Mouse (Mus musculus): ENCODE measurements around the gene Mettl24. TPM values are rescaled to one million over a fixed set of nuclear protein-coding genes. Genes with fewer than 3 reads are reported as not detected.

Mettl24 gene
- total and polyA plus RNA-seq, 2 experiments from 2014 or later = 2.9 to 4.7 TPM

DNA sequence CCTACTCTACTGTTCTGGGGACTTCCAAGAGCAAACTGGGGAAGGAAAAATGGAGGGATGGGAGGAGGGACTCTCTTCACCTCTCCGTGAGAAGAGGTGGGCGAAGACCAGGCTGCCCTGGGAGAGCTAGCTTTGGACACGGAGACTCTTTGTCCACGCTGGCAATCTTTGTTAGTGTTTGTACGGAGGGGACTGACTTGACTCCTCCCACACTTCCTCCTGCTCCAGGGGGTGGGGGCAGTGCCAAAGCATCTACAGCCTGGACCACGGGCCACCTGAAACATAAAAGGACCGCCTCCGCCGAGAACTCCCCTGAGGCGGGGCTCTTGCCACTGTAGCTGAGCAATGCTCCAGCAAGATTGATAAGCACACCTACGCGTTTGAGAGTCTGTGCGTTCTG, 8.9 kb upstream of the Mettl24 start:
- no peaks in the 10 kb centered on the region for H3K9me3 ChIP-seq (replicated peaks; ENCODE audit: control insufficient read depth, low read length)
- no peak overlapping the region for H3K4me3 ChIP-seq (ENCODE audit: low read depth, low read length)
- TF ChIP-seq CTCF (IDR thresholded peaks at IDR 0.05; ENCODE audit: low read depth) = no peak
- WGBS = 26% methylated on average over 13 of the region's 13 CpGs
- H3K27ac ChIP-seq (ENCODE audit: low read depth) = no peak overlapping the region
- no peak for ATAC-seq (ENCODE audit: insufficient read depth, low read depth)
- no peak overlapping the region; the same call in 1 of the 2 replicates for H3K9ac ChIP-seq (replicated peaks; ENCODE audit: low read depth, low read length)
- H3K4me1 ChIP-seq (ENCODE audit: control insufficient read depth, insufficient read depth) = peaks cover 5% of the 10 kb centered on the region; the same call in 1 of the 2 replicates
- no peak for DNase-seq (ENCODE audit: low spot score)
- H3K4me2 ChIP-seq (ENCODE audit: low read depth, low read length) = peak overlapping the region; percentile 31
- H3K27me3 ChIP-seq (ENCODE audit: control insufficient read depth, insufficient read depth, low read length) = no peaks in the 10 kb centered on the region
- H3K36me3 ChIP-seq (replicated peaks; ENCODE audit: control insufficient read depth, insufficient read depth, low read length) = no peaks in the 10 kb centered on the region

DNA sequence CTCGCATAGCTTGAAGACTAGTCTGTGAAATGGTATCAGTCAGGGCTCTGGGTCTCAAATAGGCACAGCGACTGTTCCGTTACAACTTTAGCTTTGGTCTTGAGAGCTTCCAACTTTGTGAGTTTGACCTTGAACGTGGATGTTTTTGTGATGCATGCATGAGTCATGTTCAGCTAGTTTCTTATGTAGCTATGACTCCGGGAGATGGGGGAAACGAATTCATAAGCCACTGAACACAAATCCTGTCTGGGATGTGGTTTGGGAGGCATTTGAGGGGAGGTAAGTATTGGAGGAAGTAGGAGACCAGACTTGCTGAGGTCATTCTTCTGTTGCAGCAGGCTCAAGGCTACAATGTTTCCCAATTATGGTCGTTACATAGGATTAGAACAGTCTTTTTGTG, 7.2 kb upstream of the Mettl24 start:
- 60% methylated on average over 7 of the region's 7 CpGs for WGBS
- DNase-seq (ENCODE audit: low spot score) = no peak
- H3K4me2 ChIP-seq (ENCODE audit: low read depth, low read length) = no peak overlapping the region
- no peaks in the 10 kb centered on the region for H3K36me3 ChIP-seq (replicated peaks; ENCODE audit: control insufficient read depth, insufficient read depth, low read length)
- no peak overlapping the region for H3K27ac ChIP-seq (ENCODE audit: low read depth)
- no peak overlapping the region for H3K4me3 ChIP-seq (ENCODE audit: low read depth, low read length)
- H3K9me3 ChIP-seq (replicated peaks; ENCODE audit: control insufficient read depth, low read length) = no peaks in the 10 kb centered on the region
- H3K27me3 ChIP-seq (ENCODE audit: control insufficient read depth, insufficient read depth, low read length) = no peaks in the 10 kb centered on the region
- peaks cover 5% of the 10 kb centered on the region; the same call in 1 of the 2 replicates for H3K4me1 ChIP-seq (ENCODE audit: control insufficient read depth, insufficient read depth)
- no peak for ATAC-seq (ENCODE audit: insufficient read depth, low read depth)
- TF ChIP-seq CTCF (IDR thresholded peaks at IDR 0.05; ENCODE audit: low read depth) = no peak
- no peak overlapping the region for H3K9ac ChIP-seq (replicated peaks; ENCODE audit: low read depth, low read length)

DNA sequence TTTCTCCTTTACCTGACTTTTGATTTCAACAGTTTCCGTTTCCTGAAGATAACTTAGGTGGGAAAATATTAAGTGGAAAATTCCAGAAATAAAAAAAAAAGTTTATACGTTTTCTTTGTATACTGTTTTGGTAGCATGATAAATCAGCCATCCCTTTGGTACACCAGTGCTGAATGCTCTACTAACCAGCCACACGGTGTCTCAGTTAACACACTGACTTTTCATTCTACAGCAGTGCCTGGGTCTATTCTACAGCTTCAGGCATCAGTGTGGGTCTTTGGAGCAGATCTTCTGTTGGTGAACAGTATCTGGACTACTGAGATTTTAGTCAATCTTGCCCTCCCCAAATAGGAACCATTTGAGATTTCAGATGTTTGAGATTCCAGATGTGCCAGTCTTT, 4.6 kb upstream of the Mettl24 start:
- Histone ChIP-seq H3K36me3 (replicated peaks; ENCODE audit: control insufficient read depth, insufficient read depth, low read length) (no peaks in the 10 kb centered on the region), H3K4me2 (ENCODE audit: low read depth, low read length) (no peak overlapping the region), H3K27ac (ENCODE audit: low read depth) (no peak overlapping the region), H3K4me3 (ENCODE audit: low read depth, low read length) (no peak overlapping the region), H3K4me1 (ENCODE audit: control insufficient read depth, insufficient read depth) (peaks cover 5% of the 10 kb centered on the region; the same call in 1 of the 2 replicates), H3K27me3 (ENCODE audit: control insufficient read depth, insufficient read depth, low read length) (no peaks in the 10 kb centered on the region), H3K9ac (replicated peaks; ENCODE audit: low read depth, low read length) (no peak overlapping the region), H3K9me3 (replicated peaks; ENCODE audit: control insufficient read depth, low read length) (no peaks in the 10 kb centered on the region)
- ATAC-seq (ENCODE audit: insufficient read depth, low read depth) (no peak), DNase-seq (ENCODE audit: low spot score) (no peak)
- 57% methylated on average over 3 of the region's 3 CpGs for WGBS
- no peak for TF ChIP-seq CTCF (IDR thresholded peaks at IDR 0.05; ENCODE audit: low read depth)
- TF ChIP-seq EP300 (IDR thresholded peaks at IDR 0.05; ENCODE audit: low read depth) = no peak

DNA sequence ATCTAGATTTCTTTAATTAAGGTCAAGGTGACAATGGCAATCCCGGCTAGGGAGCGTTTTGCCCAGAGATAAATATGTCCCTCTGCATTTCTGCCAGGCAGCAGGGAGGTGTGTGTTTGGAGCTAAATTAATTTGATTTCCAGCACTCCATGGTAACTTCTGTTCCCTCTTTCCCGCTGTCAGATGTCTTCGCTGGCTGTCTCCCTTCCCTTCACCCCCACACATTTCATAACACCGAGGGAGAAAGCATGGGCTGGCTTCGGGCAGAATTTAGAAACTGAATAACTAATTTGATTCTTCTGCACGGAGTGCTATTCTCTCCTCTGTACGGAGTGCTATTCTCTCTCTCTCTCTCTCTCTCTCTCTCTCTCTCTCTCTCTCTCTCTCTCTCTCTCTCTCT, 612 bp upstream of the Mettl24 start:
- Histone ChIP-seq H3K9me3 (replicated peaks; ENCODE audit: control insufficient read depth, low read length) (no peaks in the 10 kb centered on the region), H3K4me3 (ENCODE audit: low read depth, low read length) (peak overlapping the region; percentile 15; the same call in 1 of the 2 replicates), H3K27ac (ENCODE audit: low read depth) (0 out of 2 replicates have a peak overlapping the region, but pooled peaks have one; percentile 83), H3K4me1 (ENCODE audit: control insufficient read depth, insufficient read depth) (0 out of 2 replicates have a peak, but pooled peaks cover 4% of the 10 kb centered on the region), H3K9ac (replicated peaks; ENCODE audit: low read depth, low read length) (peak overlapping the region; percentile 81), H3K27me3 (ENCODE audit: control insufficient read depth, insufficient read depth, low read length) (no peaks in the 10 kb centered on the region), H3K36me3 (replicated peaks; ENCODE audit: control insufficient read depth, insufficient read depth, low read length) (no peaks in the 10 kb centered on the region), H3K4me2 (ENCODE audit: low read depth, low read length) (peak overlapping the region; percentile 99)
- ATAC-seq (ENCODE audit: insufficient read depth, low read depth) = no peak
- DNase-seq (ENCODE audit: low spot score) = no peak
- WGBS = 21% methylated on average over 8 of the region's 8 CpGs
- TF ChIP-seq CTCF (IDR thresholded peaks at IDR 0.05; ENCODE audit: low read depth) (no peak), EP300 (IDR thresholded peaks at IDR 0.05; ENCODE audit: low read depth) (no peak)

- Histone ChIP-seq H3K9ac (replicated peaks; ENCODE audit: low read depth, low read length) (no peak overlapping the region), H3K9me3 (replicated peaks; ENCODE audit: control insufficient read depth, low read length) (no peaks in the 10 kb centered on the region), H3K27ac (ENCODE audit: low read depth) (no peak overlapping the region; the same call in 1 of the 2 replicates), H3K36me3 (replicated peaks; ENCODE audit: control insufficient read depth, insufficient read depth, low read length) (no peaks in the 10 kb centered on the region), H3K4me1 (ENCODE audit: control insufficient read depth, insufficient read depth) (0 out of 2 replicates have a peak, but pooled peaks cover 4% of the 10 kb centered on the region), H3K4me2 (ENCODE audit: low read depth, low read length) (peak overlapping the region; percentile 99), H3K4me3 (ENCODE audit: low read depth, low read length) (peak overlapping the region; percentile 75), H3K27me3 (ENCODE audit: control insufficient read depth, insufficient read depth, low read length) (no peaks in the 10 kb centered on the region)
- TF ChIP-seq CTCF (IDR thresholded peaks at IDR 0.05; ENCODE audit: low read depth) (no peak), EP300 (IDR thresholded peaks at IDR 0.05; ENCODE audit: low read depth) (no peak)
- ATAC-seq (ENCODE audit: insufficient read depth, low read depth) (0 out of 2 replicates have a peak, but pooled peaks have one; percentile 4), DNase-seq (ENCODE audit: low spot score) (no peak)
- 51% methylated on average over 9 of the region's 9 CpGs for whole genome bisulfite sequencing
Measured at GRCm38 (mm10) chr10:40683868-40684253, 779 bp downstream of the Mettl24 start.

- H3K27me3 ChIP-seq (ENCODE audit: control insufficient read depth, insufficient read depth, low read length) = no peaks in the 10 kb centered on the region
- no peak for DNase-seq (ENCODE audit: low spot score)
- no peak overlapping the region for H3K27ac ChIP-seq (ENCODE audit: low read depth)
- H3K36me3 ChIP-seq (replicated peaks; ENCODE audit: control insufficient read depth, insufficient read depth, low read length) = no peaks in the 10 kb centered on the region
- no peak overlapping the region for H3K4me3 ChIP-seq (ENCODE audit: low read depth, low read length)
- no peak overlapping the region for H3K9ac ChIP-seq (replicated peaks; ENCODE audit: low read depth, low read length)
- no peaks in the 10 kb centered on the region for H3K9me3 ChIP-seq (replicated peaks; ENCODE audit: control insufficient read depth, low read length)
- ATAC-seq (ENCODE audit: insufficient read depth, low read depth) = no peak
- TF ChIP-seq CTCF (IDR thresholded peaks at IDR 0.05; ENCODE audit: low read depth) (no peak), EP300 (IDR thresholded peaks at IDR 0.05; ENCODE audit: low read depth) (no peak)
- WGBS = 94% methylated on average over 7 of the region's 7 CpGs
- H3K4me2 ChIP-seq (ENCODE audit: low read depth, low read length) = no peak overlapping the region
- H3K4me1 ChIP-seq (ENCODE audit: control insufficient read depth, insufficient read depth) = 0 out of 2 replicates have a peak, but pooled peaks cover 4% of the 10 kb centered on the region
Measured at GRCm38 (mm10) chr10:40684326-40684725, 1.2 kb downstream of the Mettl24 start.

Measured in heart, postnatal 0 days (tissue).